Mouse (Mus musculus): ENCODE measurements around the gene Map6. TPM values are rescaled to one million over a fixed set of nuclear protein-coding genes. Genes with fewer than 3 reads are reported as not detected.

Map6 gene
- polyA plus RNA-seq, 1 experiment from 2014 or later, result 4.9 TPM

GRCm38 (mm10) chr7:99248906-99249581, 18.2 kb upstream of the Map6 start:
- Histone ChIP-seq H3K27ac (ENCODE audit: low read length) (no peak overlapping the region), H3K4me1 (ENCODE audit: control insufficient read depth, insufficient read depth, low read length) (no peaks in the 10 kb centered on the region), H3K4me3 (ENCODE audit: low read depth, low read length) (peak overlapping the region; percentile 36), H3K4me2 (replicated peaks; ENCODE audit: low read depth, low read length) (peak overlapping the region; percentile 75), H3K36me3 (ENCODE audit: control insufficient read depth, insufficient read depth, low read length) (no peaks in the 10 kb centered on the region), H3K9ac (replicated peaks; ENCODE audit: low read depth, low read length) (no peak overlapping the region), H3K27me3 (ENCODE audit: control insufficient read depth, insufficient read depth, low read length) (0 out of 2 replicates have a peak, but pooled peaks cover 5% of the 10 kb centered on the region), H3K9me3 (ENCODE audit: control insufficient read depth, low read depth, low read length) (no peaks in the 10 kb centered on the region)
- WGBS, result under 1% methylated on average over 44 of the region's 44 CpGs
- no peak for ATAC-seq (ENCODE audit: insufficient number of reproducible peaks, insufficient read depth, low FRiP score, low read depth)

- Histone ChIP-seq H3K9ac (replicated peaks; ENCODE audit: low read depth, low read length) (no peak overlapping the region), H3K27me3 (ENCODE audit: control insufficient read depth, insufficient read depth, low read length) (0 out of 2 replicates have a peak, but pooled peaks cover 5% of the 10 kb centered on the region), H3K36me3 (ENCODE audit: control insufficient read depth, insufficient read depth, low read length) (no peaks in the 10 kb centered on the region), H3K27ac (ENCODE audit: low read length) (no peak overlapping the region), H3K4me3 (ENCODE audit: low read depth, low read length) (peak overlapping the region; percentile 36), H3K4me2 (replicated peaks; ENCODE audit: low read depth, low read length) (peak overlapping the region; percentile 75), H3K9me3 (ENCODE audit: control insufficient read depth, low read depth, low read length) (no peaks in the 10 kb centered on the region), H3K4me1 (ENCODE audit: control insufficient read depth, insufficient read depth, low read length) (no peaks in the 10 kb centered on the region)
- 4% methylated on average over 10 of the region's 10 CpGs for WGBS
- ATAC-seq (ENCODE audit: insufficient number of reproducible peaks, insufficient read depth, low FRiP score, low read depth), result 0 out of 2 replicates have a peak, but pooled peaks have one; percentile 37
Measured at GRCm38 (mm10) chr7:99249582-99249911, 17.7 kb upstream of the Map6 start.

GRCm38 (mm10) chr7:99250386-99250785, 16.9 kb upstream of the Map6 start:
- Histone ChIP-seq H3K36me3 (ENCODE audit: control insufficient read depth, insufficient read depth, low read length) (no peaks in the 10 kb centered on the region), H3K4me1 (ENCODE audit: control insufficient read depth, insufficient read depth, low read length) (no peaks in the 10 kb centered on the region), H3K4me3 (ENCODE audit: low read depth, low read length) (no peak overlapping the region), H3K27ac (ENCODE audit: low read length) (no peak overlapping the region), H3K4me2 (replicated peaks; ENCODE audit: low read depth, low read length) (no peak overlapping the region), H3K27me3 (ENCODE audit: control insufficient read depth, insufficient read depth, low read length) (0 out of 2 replicates have a peak, but pooled peaks cover 5% of the 10 kb centered on the region), H3K9me3 (ENCODE audit: control insufficient read depth, low read depth, low read length) (no peaks in the 10 kb centered on the region), H3K9ac (replicated peaks; ENCODE audit: low read depth, low read length) (no peak overlapping the region)
- ATAC-seq (ENCODE audit: insufficient number of reproducible peaks, insufficient read depth, low FRiP score, low read depth), result no peak
- WGBS, result 36% methylated on average over 9 of the region's 9 CpGs

GRCm38 (mm10) chr7:99255006-99255405, 12.2 kb upstream of the Map6 start:
- 83% methylated on average over 7 of the region's 7 CpGs for WGBS
- no peak for ATAC-seq (ENCODE audit: insufficient number of reproducible peaks, insufficient read depth, low FRiP score, low read depth)
- no peak overlapping the region for H3K4me2 ChIP-seq (replicated peaks; ENCODE audit: low read depth, low read length)

GRCm38 (mm10) chr7:99261900-99262299, 5.3 kb upstream of the Map6 start:
- Histone ChIP-seq H3K4me3 (ENCODE audit: low read depth, low read length) (no peak overlapping the region), H3K9ac (replicated peaks; ENCODE audit: low read depth, low read length) (no peak overlapping the region), H3K4me1 (ENCODE audit: control insufficient read depth, insufficient read depth, low read length) (no peaks in the 10 kb centered on the region), H3K4me2 (replicated peaks; ENCODE audit: low read depth, low read length) (no peak overlapping the region), H3K36me3 (ENCODE audit: control insufficient read depth, insufficient read depth, low read length) (no peaks in the 10 kb centered on the region), H3K9me3 (ENCODE audit: control insufficient read depth, low read depth, low read length) (no peaks in the 10 kb centered on the region), H3K27ac (ENCODE audit: low read length) (no peak overlapping the region), H3K27me3 (ENCODE audit: control insufficient read depth, insufficient read depth, low read length) (peaks cover 6% of the 10 kb centered on the region; the same call in 1 of the 2 replicates)
- no peak for ATAC-seq (ENCODE audit: insufficient number of reproducible peaks, insufficient read depth, low FRiP score, low read depth)
- 44% methylated on average over 3 of the region's 3 CpGs for WGBS

More at GRCm38 (mm10) chr7:99255006-99255405, 12.2 kb upstream of the Map6 start:
- Histone ChIP-seq H3K9me3 (ENCODE audit: control insufficient read depth, low read depth, low read length) (no peaks in the 10 kb centered on the region), H3K4me1 (ENCODE audit: control insufficient read depth, insufficient read depth, low read length) (no peaks in the 10 kb centered on the region), H3K9ac (replicated peaks; ENCODE audit: low read depth, low read length) (no peak overlapping the region), H3K4me3 (ENCODE audit: low read depth, low read length) (no peak overlapping the region), H3K27me3 (ENCODE audit: control insufficient read depth, insufficient read depth, low read length) (no peaks in the 10 kb centered on the region), H3K36me3 (ENCODE audit: control insufficient read depth, insufficient read depth, low read length) (no peaks in the 10 kb centered on the region), H3K27ac (ENCODE audit: low read length) (no peak overlapping the region)

- 54% methylated on average over 4 of the region's 4 CpGs for WGBS
Measured at GRCm38 (mm10) chr7:99263509-99263908, 3.7 kb upstream of the Map6 start.

GRCm38 (mm10) chr7:99264597-99264996, 2.6 kb upstream of the Map6 start:
- Histone ChIP-seq H3K4me1 (ENCODE audit: control insufficient read depth, insufficient read depth, low read length) (peaks cover 18% of the 10 kb centered on the region), H3K9me3 (ENCODE audit: control insufficient read depth, low read depth, low read length) (no peaks in the 10 kb centered on the region), H3K9ac (replicated peaks; ENCODE audit: low read depth, low read length) (no peak overlapping the region), H3K4me2 (replicated peaks; ENCODE audit: low read depth, low read length) (no peak overlapping the region), H3K27ac (ENCODE audit: low read length) (no peak overlapping the region), H3K4me3 (ENCODE audit: low read depth, low read length) (no peak overlapping the region), H3K27me3 (ENCODE audit: control insufficient read depth, insufficient read depth, low read length) (peaks cover 31% of the 10 kb centered on the region), H3K36me3 (ENCODE audit: control insufficient read depth, insufficient read depth, low read length) (no peaks in the 10 kb centered on the region)
- ATAC-seq (ENCODE audit: insufficient number of reproducible peaks, insufficient read depth, low FRiP score, low read depth), result no peak

More at GRCm38 (mm10) chr7:99263509-99263908, 3.7 kb upstream of the Map6 start:
- no peak overlapping the region for H3K4me3 ChIP-seq (ENCODE audit: low read depth, low read length)
- H3K4me1 ChIP-seq (ENCODE audit: control insufficient read depth, insufficient read depth, low read length), result peaks cover 12% of the 10 kb centered on the region
- no peak for ATAC-seq (ENCODE audit: insufficient number of reproducible peaks, insufficient read depth, low FRiP score, low read depth)
- no peak overlapping the region for H3K4me2 ChIP-seq (replicated peaks; ENCODE audit: low read depth, low read length)
- H3K9me3 ChIP-seq (ENCODE audit: control insufficient read depth, low read depth, low read length), result no peaks in the 10 kb centered on the region
- H3K27me3 ChIP-seq (ENCODE audit: control insufficient read depth, insufficient read depth, low read length), result peaks cover 22% of the 10 kb centered on the region
- no peak overlapping the region for H3K27ac ChIP-seq (ENCODE audit: low read length)
- H3K36me3 ChIP-seq (ENCODE audit: control insufficient read depth, insufficient read depth, low read length), result no peaks in the 10 kb centered on the region
- no peak overlapping the region for H3K9ac ChIP-seq (replicated peaks; ENCODE audit: low read depth, low read length)

- Histone ChIP-seq H3K27ac (ENCODE audit: low read length) (no peak overlapping the region), H3K36me3 (ENCODE audit: control insufficient read depth, insufficient read depth, low read length) (no peaks in the 10 kb centered on the region), H3K9me3 (ENCODE audit: control insufficient read depth, low read depth, low read length) (no peaks in the 10 kb centered on the region), H3K4me1 (ENCODE audit: control insufficient read depth, insufficient read depth, low read length) (peaks cover 18% of the 10 kb centered on the region), H3K4me3 (ENCODE audit: low read depth, low read length) (peak overlapping the region; percentile 41), H3K9ac (replicated peaks; ENCODE audit: low read depth, low read length) (peak overlapping the region; percentile 18; the same call in 1 of the 2 replicates), H3K4me2 (replicated peaks; ENCODE audit: low read depth, low read length) (peak overlapping the region; percentile 79), H3K27me3 (ENCODE audit: control insufficient read depth, insufficient read depth, low read length) (peaks cover 34% of the 10 kb centered on the region)
- peak; percentile 80; the same call in 1 of the 2 replicates for ATAC-seq (ENCODE audit: insufficient number of reproducible peaks, insufficient read depth, low FRiP score, low read depth)
- under 1% methylated on average over 58 of the region's 59 CpGs for WGBS
Measured at GRCm38 (mm10) chr7:99267897-99268505, 754 bp downstream of the Map6 start.
